Mouse (Mus musculus): Measurements from ENCODE around the gene Hdac7. TPM values are rescaled to one million over a fixed set of nuclear protein-coding genes. Genes with fewer than 3 reads are reported as not detected.

The Hdac7 gene
- 29.8 and 30.5 TPM in 2 replicates for polyA plus RNA-seq (2014; fragmentation: Nextera tagmentation; extraction: Ambion mirVana)

GRCm38 (mm10) chr15:97844037-97845034, at the start of gene Hdac7:
Gene Hdac7 (minus strand): TSS chr15:97844502.
- ATAC-seq (ENCODE audit: low FRiP score, low TSS enrichment) (no peak), DNase-seq (no peak)
- H3K4me3 ChIP-seq (replicated peaks; ENCODE audit: low read depth, low read length): no peak within 1 kb of the TSS
- no peaks in the 10 kb centered on the region for H3K4me1 ChIP-seq (ENCODE audit: control insufficient read depth, insufficient read depth, low read length)
- no peaks in the 10 kb centered on the region for H3K36me3 ChIP-seq (ENCODE audit: control insufficient read depth, insufficient read depth, low read length)
- H3K4me2 ChIP-seq (ENCODE audit: low read length): no peak within 1 kb of the TSS
- no peak within 1 kb of the TSS for H3K9ac ChIP-seq (replicated peaks; ENCODE audit: low read length)
- no peak within 1 kb of the TSS for H3K27ac ChIP-seq (replicated peaks; ENCODE audit: low read depth, low read length)
- H3K27me3 ChIP-seq (ENCODE audit: control insufficient read depth, insufficient read depth, low read length): no peaks in the 10 kb centered on the region
- H3K9me3 ChIP-seq (ENCODE audit: control insufficient read depth, low read length): no peaks in the 10 kb centered on the region
- WGBS: 74% methylated on average over 19 of the region's 19 CpGs

GRCm38 (mm10) chr15:97892506-97892905, 48.2 kb upstream of the Hdac7 start:
- WGBS: 67% methylated on average over 8 of the region's 8 CpGs
- Histone ChIP-seq H3K27me3 (ENCODE audit: control insufficient read depth, insufficient read depth, low read length) (no peaks in the 10 kb centered on the region), H3K9me3 (ENCODE audit: control insufficient read depth, low read length) (no peaks in the 10 kb centered on the region), H3K4me3 (replicated peaks; ENCODE audit: low read depth, low read length) (no peak overlapping the region), H3K36me3 (ENCODE audit: control insufficient read depth, insufficient read depth, low read length) (no peaks in the 10 kb centered on the region), H3K9ac (replicated peaks; ENCODE audit: low read length) (no peak overlapping the region), H3K4me2 (ENCODE audit: low read length) (no peak overlapping the region), H3K4me1 (ENCODE audit: control insufficient read depth, insufficient read depth, low read length) (no peaks in the 10 kb centered on the region), H3K27ac (replicated peaks; ENCODE audit: low read depth, low read length) (no peak overlapping the region)
- ATAC-seq (ENCODE audit: low FRiP score, low TSS enrichment): no peak
- DNase-seq: no peak

- no peak overlapping the region for H3K9ac ChIP-seq (replicated peaks; ENCODE audit: low read length)
- H3K4me1 ChIP-seq (ENCODE audit: control insufficient read depth, insufficient read depth, low read length): no peaks in the 10 kb centered on the region
- H3K27me3 ChIP-seq (ENCODE audit: control insufficient read depth, insufficient read depth, low read length): no peaks in the 10 kb centered on the region
- 85% methylated on average over 10 of the region's 10 CpGs for WGBS
- H3K36me3 ChIP-seq (ENCODE audit: control insufficient read depth, insufficient read depth, low read length): no peaks in the 10 kb centered on the region
- no peak overlapping the region for H3K4me2 ChIP-seq (ENCODE audit: low read length)
- H3K9me3 ChIP-seq (ENCODE audit: control insufficient read depth, low read length): no peaks in the 10 kb centered on the region
- DNase-seq (no peak), ATAC-seq (ENCODE audit: low FRiP score, low TSS enrichment) (no peak)
- H3K27ac ChIP-seq (replicated peaks; ENCODE audit: low read depth, low read length): no peak overlapping the region
- H3K4me3 ChIP-seq (replicated peaks; ENCODE audit: low read depth, low read length): no peak overlapping the region
Observed at GRCm38 (mm10) chr15:97890450-97890849, 46.1 kb upstream of the Hdac7 start.

- Histone ChIP-seq H3K4me1 (ENCODE audit: control insufficient read depth, insufficient read depth, low read length) (no peaks in the 10 kb centered on the region), H3K4me2 (ENCODE audit: low read length) (no peak overlapping the region), H3K27me3 (ENCODE audit: control insufficient read depth, insufficient read depth, low read length) (no peaks in the 10 kb centered on the region), H3K4me3 (replicated peaks; ENCODE audit: low read depth, low read length) (no peak overlapping the region), H3K27ac (replicated peaks; ENCODE audit: low read depth, low read length) (no peak overlapping the region), H3K9ac (replicated peaks; ENCODE audit: low read length) (no peak overlapping the region), H3K9me3 (ENCODE audit: control insufficient read depth, low read length) (no peaks in the 10 kb centered on the region), H3K36me3 (ENCODE audit: control insufficient read depth, insufficient read depth, low read length) (no peaks in the 10 kb centered on the region)
- 46% methylated on average over 11 of the region's 11 CpGs for WGBS
- DNase-seq (no peak), ATAC-seq (ENCODE audit: low FRiP score, low TSS enrichment) (no peak)
Observed at GRCm38 (mm10) chr15:97890017-97890416, 45.7 kb upstream of the Hdac7 start.

- DNase-seq (no peak), ATAC-seq (ENCODE audit: low FRiP score, low TSS enrichment) (no peak)
- Histone ChIP-seq H3K4me2 (ENCODE audit: low read length) (no peak overlapping the region), H3K36me3 (ENCODE audit: control insufficient read depth, insufficient read depth, low read length) (no peaks in the 10 kb centered on the region), H3K27ac (replicated peaks; ENCODE audit: low read depth, low read length) (no peak overlapping the region), H3K9me3 (ENCODE audit: control insufficient read depth, low read length) (no peaks in the 10 kb centered on the region), H3K9ac (replicated peaks; ENCODE audit: low read length) (no peak overlapping the region), H3K27me3 (ENCODE audit: control insufficient read depth, insufficient read depth, low read length) (no peaks in the 10 kb centered on the region), H3K4me3 (replicated peaks; ENCODE audit: low read depth, low read length) (no peak overlapping the region), H3K4me1 (ENCODE audit: control insufficient read depth, insufficient read depth, low read length) (no peaks in the 10 kb centered on the region)
- WGBS: 86% methylated on average over 10 of the region's 10 CpGs
Observed at GRCm38 (mm10) chr15:97887541-97888016, 43.3 kb upstream of the Hdac7 start.

GRCm38 (mm10) chr15:97881423-97881822, 37.1 kb upstream of the Hdac7 start:
- DNase-seq (no peak), ATAC-seq (ENCODE audit: low FRiP score, low TSS enrichment) (no peak)
- 92% methylated on average over 8 of the region's 8 CpGs for whole genome bisulfite sequencing
- Histone ChIP-seq H3K27me3 (ENCODE audit: control insufficient read depth, insufficient read depth, low read length) (no peaks in the 10 kb centered on the region), H3K9me3 (ENCODE audit: control insufficient read depth, low read length) (no peaks in the 10 kb centered on the region), H3K27ac (replicated peaks; ENCODE audit: low read depth, low read length) (no peak overlapping the region), H3K4me3 (replicated peaks; ENCODE audit: low read depth, low read length) (no peak overlapping the region), H3K9ac (replicated peaks; ENCODE audit: low read length) (no peak overlapping the region), H3K4me2 (ENCODE audit: low read length) (no peak overlapping the region), H3K36me3 (ENCODE audit: control insufficient read depth, insufficient read depth, low read length) (no peaks in the 10 kb centered on the region), H3K4me1 (ENCODE audit: control insufficient read depth, insufficient read depth, low read length) (no peaks in the 10 kb centered on the region)

GRCm38 (mm10) chr15:97880441-97880840, 36.1 kb upstream of the Hdac7 start:
- H3K27ac ChIP-seq (replicated peaks; ENCODE audit: low read depth, low read length): no peak overlapping the region
- WGBS: 82% methylated on average over 9 of the region's 9 CpGs
- H3K9ac ChIP-seq (replicated peaks; ENCODE audit: low read length): no peak overlapping the region
- H3K4me3 ChIP-seq (replicated peaks; ENCODE audit: low read depth, low read length): no peak overlapping the region
- ATAC-seq (ENCODE audit: low FRiP score, low TSS enrichment) (no peak), DNase-seq (no peak)
- H3K9me3 ChIP-seq (ENCODE audit: control insufficient read depth, low read length): no peaks in the 10 kb centered on the region
- no peaks in the 10 kb centered on the region for H3K27me3 ChIP-seq (ENCODE audit: control insufficient read depth, insufficient read depth, low read length)
- no peaks in the 10 kb centered on the region for H3K36me3 ChIP-seq (ENCODE audit: control insufficient read depth, insufficient read depth, low read length)
- no peaks in the 10 kb centered on the region for H3K4me1 ChIP-seq (ENCODE audit: control insufficient read depth, insufficient read depth, low read length)
- no peak overlapping the region for H3K4me2 ChIP-seq (ENCODE audit: low read length)

GRCm38 (mm10) chr15:97878696-97879328, 34.5 kb upstream of the Hdac7 start:
- H3K27ac ChIP-seq (replicated peaks; ENCODE audit: low read depth, low read length): no peak overlapping the region
- no peaks in the 10 kb centered on the region for H3K36me3 ChIP-seq (ENCODE audit: control insufficient read depth, insufficient read depth, low read length)
- ATAC-seq (ENCODE audit: low FRiP score, low TSS enrichment) (no peak), DNase-seq (no peak)
- no peak overlapping the region for H3K9ac ChIP-seq (replicated peaks; ENCODE audit: low read length)
- no peaks in the 10 kb centered on the region for H3K27me3 ChIP-seq (ENCODE audit: control insufficient read depth, insufficient read depth, low read length)
- no peak overlapping the region for H3K4me3 ChIP-seq (replicated peaks; ENCODE audit: low read depth, low read length)
- no peaks in the 10 kb centered on the region for H3K4me1 ChIP-seq (ENCODE audit: control insufficient read depth, insufficient read depth, low read length)
- H3K4me2 ChIP-seq (ENCODE audit: low read length): no peak overlapping the region
- no peaks in the 10 kb centered on the region for H3K9me3 ChIP-seq (ENCODE audit: control insufficient read depth, low read length)
- 86% methylated on average over 7 of the region's 7 CpGs for WGBS

Data from midbrain, embryonic 14.5 days (tissue).